Mouse (Mus musculus): ENCODE results near the gene Catsperg1. TPM values are rescaled to one million over a fixed set of nuclear protein-coding genes. Genes with fewer than 3 reads are reported as not detected.
"Not testable (repeated sequence)": the region's sequence is repeated elsewhere in the genome, so short reads cannot be mapped to it uniquely, and the experiment has no call there.

Gene Catsperg1
- polyA plus RNA-seq, 1 experiment from 2014 or later = 0.15 TPM

GRCm38 (mm10) chr7:29212775-29213560, 867 bp downstream of the Catsperg1 start:
- not testable (repeated sequence) for H3K4me3 ChIP-seq (ENCODE audit: low read depth, low read length); H3K4me2 ChIP-seq (ENCODE audit: low read depth, low read length)

GRCm38 (mm10) chr7:29212199-29212765, 1.6 kb downstream of the Catsperg1 start:
- H3K9ac ChIP-seq (ENCODE audit: low read depth, low read length) = no peak overlapping the region

More at GRCm38 (mm10) chr7:29212775-29213560, 867 bp downstream of the Catsperg1 start:
- not testable (repeated sequence) for H3K36me3 ChIP-seq (ENCODE audit: control insufficient read depth, insufficient read depth); H3K4me1 ChIP-seq (ENCODE audit: control insufficient read depth, low read depth, low read length); H3K9ac ChIP-seq (ENCODE audit: low read depth, low read length); H3K9me3 ChIP-seq (replicated peaks; ENCODE audit: control insufficient read depth, low read length); H3K27me3 ChIP-seq (ENCODE audit: control insufficient read depth, insufficient read depth, low read depth, low read length); ATAC-seq (ENCODE audit: low read depth); H3K27ac ChIP-seq (ENCODE audit: low read length)
- WGBS (ENCODE audit: insufficient replicate concordance) = 40% methylated on average over 40 of the region's 40 CpGs

GRCm38 (mm10) chr7:29211415-29212198, 2.2 kb downstream of the Catsperg1 start:
- H3K4me2 ChIP-seq (ENCODE audit: low read depth, low read length) = peak overlapping the region; percentile 72
- H3K4me1 ChIP-seq (ENCODE audit: control insufficient read depth, low read depth, low read length) = peaks cover 10% of the 10 kb centered on the region
- WGBS (ENCODE audit: insufficient replicate concordance) = 3% methylated on average over 34 of the region's 34 CpGs
- H3K27me3 ChIP-seq (ENCODE audit: control insufficient read depth, insufficient read depth, low read depth, low read length) = no peaks in the 10 kb centered on the region
- peak; percentile 79 for ATAC-seq (ENCODE audit: low read depth)
- no peaks in the 10 kb centered on the region for H3K36me3 ChIP-seq (ENCODE audit: control insufficient read depth, insufficient read depth)
- H3K27ac ChIP-seq (ENCODE audit: low read length) = peak overlapping the region; percentile 71
- peak overlapping the region; percentile 56 for H3K4me3 ChIP-seq (ENCODE audit: low read depth, low read length)
- 0 out of 2 replicates have a peak overlapping the region, but pooled peaks have one; percentile 16 for H3K9ac ChIP-seq (ENCODE audit: low read depth, low read length)
- H3K9me3 ChIP-seq (replicated peaks; ENCODE audit: control insufficient read depth, low read length) = no peaks in the 10 kb centered on the region; the same call in 1 of the 2 replicates

More at GRCm38 (mm10) chr7:29212199-29212765, 1.6 kb downstream of the Catsperg1 start:
- Histone ChIP-seq H3K27me3 (ENCODE audit: control insufficient read depth, insufficient read depth, low read depth, low read length) (no peaks in the 10 kb centered on the region), H3K36me3 (ENCODE audit: control insufficient read depth, insufficient read depth) (no peaks in the 10 kb centered on the region), H3K4me3 (ENCODE audit: low read depth, low read length) (peak overlapping the region; percentile 56), H3K4me2 (ENCODE audit: low read depth, low read length) (peak overlapping the region; percentile 72), H3K27ac (ENCODE audit: low read length) (peak overlapping the region; percentile 71), H3K4me1 (ENCODE audit: control insufficient read depth, low read depth, low read length) (peaks cover 10% of the 10 kb centered on the region), H3K9me3 (replicated peaks; ENCODE audit: control insufficient read depth, low read length) (no peaks in the 10 kb centered on the region; the same call in 1 of the 2 replicates)
- ATAC-seq (ENCODE audit: low read depth) = no peak
- whole genome bisulfite sequencing (ENCODE audit: insufficient replicate concordance) = 16% methylated on average over 26 of the region's 26 CpGs

- H3K9me3 ChIP-seq (replicated peaks; ENCODE audit: control insufficient read depth, low read length); H3K9ac ChIP-seq (ENCODE audit: low read depth, low read length); H3K4me1 ChIP-seq (ENCODE audit: control insufficient read depth, low read depth, low read length); H3K27me3 ChIP-seq (ENCODE audit: control insufficient read depth, insufficient read depth, low read depth, low read length); H3K36me3 ChIP-seq (ENCODE audit: control insufficient read depth, insufficient read depth): not testable (repeated sequence)
- H3K27ac ChIP-seq (ENCODE audit: low read length) = peak overlapping the region; percentile 71; the same call in 1 of the 2 replicates
- peak; percentile 61 for ATAC-seq (ENCODE audit: low read depth)
- H3K4me3 ChIP-seq (ENCODE audit: low read depth, low read length) = peak overlapping the region; percentile 56
- H3K4me2 ChIP-seq (ENCODE audit: low read depth, low read length) = peak overlapping the region; percentile 72
- WGBS (ENCODE audit: insufficient replicate concordance) = 6% methylated on average over 15 of the region's 15 CpGs
Observed at GRCm38 (mm10) chr7:29211013-29211412, 2.8 kb downstream of the Catsperg1 start.

GRCm38 (mm10) chr7:29202577-29202976, 11.3 kb downstream of the Catsperg1 start:
- no peaks in the 10 kb centered on the region for H3K9me3 ChIP-seq (replicated peaks; ENCODE audit: control insufficient read depth, low read length)
- H3K9ac ChIP-seq (ENCODE audit: low read depth, low read length) = no peak overlapping the region
- H3K4me2 ChIP-seq (ENCODE audit: low read depth, low read length) = no peak overlapping the region
- no peak overlapping the region for H3K27ac ChIP-seq (ENCODE audit: low read length)
- H3K27me3 ChIP-seq (ENCODE audit: control insufficient read depth, insufficient read depth, low read depth, low read length) = no peaks in the 10 kb centered on the region
- no peak overlapping the region for H3K4me3 ChIP-seq (ENCODE audit: low read depth, low read length)
- H3K4me1 ChIP-seq (ENCODE audit: control insufficient read depth, low read depth, low read length) = no peaks in the 10 kb centered on the region
- H3K36me3 ChIP-seq (ENCODE audit: control insufficient read depth, insufficient read depth) = no peaks in the 10 kb centered on the region
- no peak for ATAC-seq (ENCODE audit: low read depth)
- WGBS (ENCODE audit: insufficient replicate concordance) = 58% methylated on average over 6 of the region's 6 CpGs

- not testable (repeated sequence) for H3K4me2 ChIP-seq (ENCODE audit: low read depth, low read length); H3K9ac ChIP-seq (ENCODE audit: low read depth, low read length); H3K27me3 ChIP-seq (ENCODE audit: control insufficient read depth, insufficient read depth, low read depth, low read length); H3K36me3 ChIP-seq (ENCODE audit: control insufficient read depth, insufficient read depth); H3K4me1 ChIP-seq (ENCODE audit: control insufficient read depth, low read depth, low read length); H3K4me3 ChIP-seq (ENCODE audit: low read depth, low read length); H3K9me3 ChIP-seq (replicated peaks; ENCODE audit: control insufficient read depth, low read length); ATAC-seq (ENCODE audit: low read depth); H3K27ac ChIP-seq (ENCODE audit: low read length)
- 50% methylated on average over 1 of the region's 1 CpGs for WGBS (ENCODE audit: insufficient replicate concordance)
Observed at GRCm38 (mm10) chr7:29194230-29194629, 19.6 kb downstream of the Catsperg1 start.

- not testable (repeated sequence) for H3K9me3 ChIP-seq (replicated peaks; ENCODE audit: control insufficient read depth, low read length); H3K27ac ChIP-seq (ENCODE audit: low read length); H3K36me3 ChIP-seq (ENCODE audit: control insufficient read depth, insufficient read depth); H3K9ac ChIP-seq (ENCODE audit: low read depth, low read length); H3K4me3 ChIP-seq (ENCODE audit: low read depth, low read length); H3K4me2 ChIP-seq (ENCODE audit: low read depth, low read length); ATAC-seq (ENCODE audit: low read depth); H3K27me3 ChIP-seq (ENCODE audit: control insufficient read depth, insufficient read depth, low read depth, low read length)
- H3K4me1 ChIP-seq (ENCODE audit: control insufficient read depth, low read depth, low read length) = peaks cover 16% of the 10 kb centered on the region
- WGBS (ENCODE audit: insufficient replicate concordance) = 69% methylated on average over 4 of the region's 4 CpGs
Observed at GRCm38 (mm10) chr7:29181323-29181722, 32.5 kb downstream of the Catsperg1 start.

GRCm38 (mm10) chr7:29180854-29181236, 33.0 kb downstream of the Catsperg1 start:
- WGBS (ENCODE audit: insufficient replicate concordance) = 44% methylated on average over 5 of the region's 5 CpGs
- peaks cover 16% of the 10 kb centered on the region for H3K4me1 ChIP-seq (ENCODE audit: control insufficient read depth, low read depth, low read length)

More at GRCm38 (mm10) chr7:29180854-29181236, 33.0 kb downstream of the Catsperg1 start:
- H3K36me3 ChIP-seq (ENCODE audit: control insufficient read depth, insufficient read depth) = peaks cover 9% of the 10 kb centered on the region
- no peaks in the 10 kb centered on the region for H3K27me3 ChIP-seq (ENCODE audit: control insufficient read depth, insufficient read depth, low read depth, low read length)
- H3K4me2 ChIP-seq (ENCODE audit: low read depth, low read length) = peak overlapping the region; percentile 86
- no peak for ATAC-seq (ENCODE audit: low read depth)
- peak overlapping the region; percentile 77 for H3K27ac ChIP-seq (ENCODE audit: low read length)
- peak overlapping the region; percentile 51 for H3K9ac ChIP-seq (ENCODE audit: low read depth, low read length)
- H3K4me3 ChIP-seq (ENCODE audit: low read depth, low read length) = peak overlapping the region; percentile 79
- H3K9me3 ChIP-seq (replicated peaks; ENCODE audit: control insufficient read depth, low read length) = no peaks in the 10 kb centered on the region

All from liver, embryonic 16.5 days (tissue).